Mouse (Mus musculus) intestine, embryonic 14.5 days (tissue): ENCODE data around the gene Cnrip1. TPM values are rescaled to one million over a fixed set of nuclear protein-coding genes. Genes with fewer than 3 reads are reported as not detected.
A peak's percentile ranks its signal among the peaks of the same experiment; 100 is the strongest.
"Not testable (repeated sequence)": the region's sequence is repeated elsewhere in the genome, so short reads cannot be mapped to it uniquely, and the experiment has no call there.

Source experiments
- ATAC-seq: fragments of 200-750 bp; cut with Nextera tagmentation; replicated peaks from 2 replicates; pipeline ENCODE4 v1.8.0; 2017; ENCODE audit warnings: low read depth, moderate number of reproducible peaks, moderate TSS enrichment, moderate library complexity; ENCODE audit not compliant: low FRiP score, low TSS enrichment
- DNase-seq: peaks from one replicate; pipeline ENCODE4 v3.0.0-alpha.2; 2018; ENCODE audit warnings: low spot score
- H3K27ac ChIP-seq: fragments of 300-500 bp; sonication (generic); 2 replicates; pipeline ENCODE4 v1.5.1; 2014; ENCODE audit warnings: low read depth, mild to moderate bottlenecking, control low read depth
- H3K27me3 ChIP-seq: fragments of 300-500 bp; sonication (generic); replicated peaks from 2 replicates; pipeline ENCODE4 v1.6.1; 2014; ENCODE audit warnings: low read length, control low read depth; ENCODE audit not compliant: control insufficient read depth, insufficient read depth
- H3K36me3 ChIP-seq: fragments of 300-500 bp; sonication (generic); 2 replicates; pipeline ENCODE4 v1.6.1; 2014; ENCODE audit warnings: low read length, control low read depth; ENCODE audit not compliant: control insufficient read depth, insufficient read depth
- H3K4me1 ChIP-seq: fragments of 300-500 bp; sonication (generic); replicated peaks from 2 replicates; pipeline ENCODE4 v1.6.1; 2014; ENCODE audit warnings: low read length, control low read depth, mixed read lengths; ENCODE audit not compliant: control insufficient read depth, insufficient read depth
- H3K4me2 ChIP-seq: fragments of 300-500 bp; sonication (generic); 2 replicates; pipeline ENCODE4 v1.6.1; 2014; ENCODE audit warnings: low read length
- H3K4me3 ChIP-seq: fragments of 300-500 bp; sonication (generic); 2 replicates; pipeline ENCODE4 v1.5.1; 2014; ENCODE audit warnings: low read depth, low read length, control low read depth, mixed read lengths
- H3K9ac ChIP-seq: fragments of 300-500 bp; sonication (generic); 2 replicates; pipeline ENCODE4 v1.6.1; 2014; ENCODE audit warnings: mild to moderate bottlenecking, low read length
- H3K9me3 ChIP-seq: fragments of 300-500 bp; sonication (generic); 2 replicates; pipeline ENCODE4 v1.6.1; 2016; ENCODE audit warnings: low read length, control low read depth; ENCODE audit not compliant: control insufficient read depth
- WGBS: fragments of 180-500 bp; shearing (Covaris S2); extraction: QIAGEN DNeasy Blood & Tissue Kit; methylation state at CpG from one replicate; pipeline ENCODE4 v1.1.7; 2014; 5-methylcytosine and 5-hydroxymethylcytosine counted together
- polyA plus RNA-seq: library from polyadenylated mRNA; unstranded; fragments of >200 nt; fragmentation: Nextera tagmentation; extraction: Ambion mirVana; gene quantifications from 2 replicates; pipeline ENCODE4 v1.2.1, GENCODE M21; 2014

Gene Cnrip1
- polyA plus RNA-seq, 1 experiment from 2014 or later = 28.9 TPM

- Histone ChIP-seq H3K4me2 (no peak overlapping the region), H3K27ac (no peak overlapping the region), H3K4me1 (no peaks in the 10 kb centered on the region), H3K36me3 (no peaks in the 10 kb centered on the region), H3K4me3 (no peak overlapping the region), H3K9ac (no peak overlapping the region), H3K9me3 (0 out of 2 replicates have a peak, but pooled peaks cover 2% of the 10 kb centered on the region), H3K27me3 (no peaks in the 10 kb centered on the region)
- DNase-seq (no peak), ATAC-seq (no peak)
Measured at GRCm38 (mm10) chr11:17012948-17013347, 38.4 kb upstream of the Cnrip1 start.

GRCm38 (mm10) chr11:17019328-17019727, 32.1 kb upstream of the Cnrip1 start:
- ATAC-seq = no peak

GRCm38 (mm10) chr11:17023206-17023605, 28.2 kb upstream of the Cnrip1 start:
- no peaks in the 10 kb centered on the region for H3K36me3 ChIP-seq
- DNase-seq (no peak), ATAC-seq (no peak)
- H3K9me3 ChIP-seq = peaks cover 6% of the 10 kb centered on the region
- no peaks in the 10 kb centered on the region for H3K4me1 ChIP-seq
- no peak overlapping the region for H3K9ac ChIP-seq
- H3K4me2 ChIP-seq = no peak overlapping the region
- 66% methylated on average over 6 of the region's 6 CpGs for WGBS
- H3K27me3 ChIP-seq = no peaks in the 10 kb centered on the region
- no peak overlapping the region for H3K4me3 ChIP-seq
- H3K27ac ChIP-seq = no peak overlapping the region

More at GRCm38 (mm10) chr11:17019328-17019727, 32.1 kb upstream of the Cnrip1 start:
- H3K4me1 ChIP-seq = no peaks in the 10 kb centered on the region
- no peak overlapping the region for H3K4me2 ChIP-seq
- 92% methylated on average over 7 of the region's 7 CpGs for WGBS
- no peak overlapping the region for H3K4me3 ChIP-seq
- no peaks in the 10 kb centered on the region for H3K36me3 ChIP-seq
- no peaks in the 10 kb centered on the region for H3K27me3 ChIP-seq
- peaks cover 11% of the 10 kb centered on the region for H3K9me3 ChIP-seq
- H3K27ac ChIP-seq = no peak overlapping the region
- DNase-seq = no peak
- no peak overlapping the region for H3K9ac ChIP-seq

GRCm38 (mm10) chr11:17023984-17024383, 27.4 kb upstream of the Cnrip1 start:
- Histone ChIP-seq H3K4me1 (no peaks in the 10 kb centered on the region), H3K9me3 (no peaks in the 10 kb centered on the region; the same call in 1 of the 2 replicates), H3K4me3 (no peak overlapping the region), H3K27me3 (no peaks in the 10 kb centered on the region), H3K36me3 (no peaks in the 10 kb centered on the region), H3K4me2 (no peak overlapping the region), H3K27ac (no peak overlapping the region), H3K9ac (no peak overlapping the region)
- ATAC-seq (no peak), DNase-seq (no peak)
- WGBS = 81% methylated on average over 3 of the region's 3 CpGs

GRCm38 (mm10) chr11:17045806-17046205, 5.6 kb upstream of the Cnrip1 start:
- Histone ChIP-seq H3K9me3 (no peaks in the 10 kb centered on the region), H3K9ac (no peak overlapping the region), H3K4me2 (no peak overlapping the region), H3K4me3 (no peak overlapping the region), H3K27me3 (no peaks in the 10 kb centered on the region), H3K36me3 (no peaks in the 10 kb centered on the region), H3K4me1 (no peaks in the 10 kb centered on the region), H3K27ac (no peak overlapping the region)
- no peak for ATAC-seq
- WGBS = 85% methylated on average over 2 of the region's 2 CpGs
- no peak for DNase-seq

- H3K4me3 ChIP-seq = peak overlapping the region; percentile 56
- peak overlapping the region; percentile 70 for H3K4me2 ChIP-seq
- ATAC-seq (no peak), DNase-seq (no peak)
- no peak overlapping the region for H3K27ac ChIP-seq
- no peaks in the 10 kb centered on the region for H3K27me3 ChIP-seq
- no peaks in the 10 kb centered on the region for H3K36me3 ChIP-seq
- 0 out of 2 replicates have a peak, but pooled peaks cover 5% of the 10 kb centered on the region for H3K4me1 ChIP-seq
- 11% methylated on average over 6 of the region's 6 CpGs for WGBS
- peak overlapping the region; percentile 67 for H3K9ac ChIP-seq
- H3K9me3 ChIP-seq = no peaks in the 10 kb centered on the region
Measured at GRCm38 (mm10) chr11:17052476-17053049, 1.2 kb downstream of the Cnrip1 start.

GRCm38 (mm10) chr11:17069360-17069759, 18.0 kb downstream of the Cnrip1 start:
- not testable (repeated sequence) for H3K27me3 ChIP-seq, H3K9me3 ChIP-seq, H3K4me3 ChIP-seq, H3K4me1 ChIP-seq, H3K9ac ChIP-seq, H3K36me3 ChIP-seq, H3K4me2 ChIP-seq, DNase-seq, H3K27ac ChIP-seq, ATAC-seq
- 88% methylated on average over 2 of the region's 2 CpGs for WGBS

GRCm38 (mm10) chr11:17075656-17076055, 24.3 kb downstream of the Cnrip1 start:
- H3K27me3 ChIP-seq = no peaks in the 10 kb centered on the region
- no peaks in the 10 kb centered on the region for H3K36me3 ChIP-seq
- WGBS = 97% methylated on average over 2 of the region's 2 CpGs
- no peaks in the 10 kb centered on the region for H3K4me1 ChIP-seq
- DNase-seq (no peak), ATAC-seq (no peak)
- no peak overlapping the region for H3K9ac ChIP-seq
- H3K27ac ChIP-seq = no peak overlapping the region
- H3K4me3 ChIP-seq = no peak overlapping the region
- no peaks in the 10 kb centered on the region for H3K9me3 ChIP-seq
- no peak overlapping the region for H3K4me2 ChIP-seq

- Histone ChIP-seq H3K4me1 (no peaks in the 10 kb centered on the region), H3K9me3 (no peaks in the 10 kb centered on the region)
Measured at GRCm38 (mm10) chr11:17082086-17082485, 30.7 kb downstream of the Cnrip1 start.

More at GRCm38 (mm10) chr11:17082086-17082485, 30.7 kb downstream of the Cnrip1 start:
- Histone ChIP-seq H3K27ac (no peak overlapping the region), H3K4me3 (no peak overlapping the region), H3K9ac (no peak overlapping the region), H3K27me3 (no peaks in the 10 kb centered on the region), H3K36me3 (no peaks in the 10 kb centered on the region), H3K4me2 (no peak overlapping the region)
- DNase-seq = no peak
- 55% methylated on average over 3 of the region's 3 CpGs for WGBS
- no peak for ATAC-seq
